Mouse (Mus musculus) testis, adult 2 months (tissue): ENCODE measurements around the gene Zfp433.

Experiments
- CTCF ChIP-seq: fragments of 200-500 bp; IDR thresholded peaks from 2 replicates; pipeline ENCODE4 v1.5.1; 2012; ENCODE audit warnings: low read depth, mild to moderate bottlenecking, inconsistent platforms, low read length, moderate library complexity; ENCODE audit not compliant: control insufficient read depth, insufficient read depth, insufficient replicate concordance
- POLR2A ChIP-seq: fragments of 200-500 bp; IDR thresholded peaks from 2 replicates; pipeline ENCODE4 v1.6.1; 2012; ENCODE audit warnings: low read depth, mild to moderate bottlenecking, inconsistent platforms, low read length, moderate library complexity; ENCODE audit not compliant: control insufficient read depth

DNA sequence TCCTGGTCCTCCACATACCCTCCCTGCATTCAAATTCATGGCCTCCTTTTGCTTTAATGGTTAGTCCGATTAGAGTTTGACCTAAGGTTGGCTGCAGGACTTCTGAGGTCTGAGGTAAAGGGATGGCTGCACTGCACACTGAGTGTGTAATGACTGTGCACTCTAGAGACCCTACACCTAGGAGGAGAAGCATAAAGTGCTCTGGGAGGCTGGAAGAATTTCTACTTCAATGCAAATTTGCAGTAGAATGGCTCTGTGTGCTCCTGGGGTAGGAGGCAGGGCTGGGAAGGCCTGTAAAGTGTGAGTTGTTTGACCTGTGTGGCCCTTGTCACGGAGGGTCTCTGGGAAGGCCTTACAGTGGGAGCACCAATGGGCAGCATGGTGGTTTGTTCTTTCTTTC, 48.5 kb upstream of the Zfp433 start:
- TF ChIP-seq CTCF (no peak), POLR2A (no peak)
